Comparison of ENCODE assay signal across 10 mouse cellular contexts in genomic region chr2:120011462-120012200, GRCm38 (mm10). TPM values are rescaled to one million over a fixed set of nuclear protein-coding genes. Genes with fewer than 3 reads are reported as not detected.
DNase-seq lines count a peak whose midpoint lies in the region; ATAC-seq lines count a peak whose summit lies in the region.
"Had no signal": no experiment of that assay in that cellular context is flagged by ENCODE, and none has a peak within 500 bp of the region (broad histone marks: within the 10 kb centered on the region; RNA-seq: fewer than 3 reads in every experiment).

No protein-coding gene starts in this region.

- H3K36me3 ChIP-seq in heart, embryonic 16.5 days (ENCODE audit: control insufficient read depth, insufficient read depth), result peaks cover 4% of the 10 kb centered on the region
- H3K36me3 ChIP-seq in stomach, embryonic 16.5 days (ENCODE audit: control insufficient read depth, insufficient read depth, low read length), result no peaks in the 10 kb centered on the region

- H3K27me3 ChIP-seq in heart, embryonic 16.5 days (ENCODE audit: control insufficient read depth, insufficient read depth, low read length), result no peaks in the 10 kb centered on the region
- no peaks in the 10 kb centered on the region for H3K27me3 ChIP-seq in stomach, embryonic 16.5 days (ENCODE audit: control insufficient read depth, insufficient read depth, low read length)
- H3K27me3 ChIP-seq: midbrain, embryonic 12.5 days had no signal

- no peak overlapping the region for H3K27ac ChIP-seq in heart, embryonic 16.5 days (ENCODE audit: low read length)
- no peak overlapping the region for H3K27ac ChIP-seq in stomach, embryonic 16.5 days (ENCODE audit: low read length)
- H3K27ac ChIP-seq: midbrain, embryonic 12.5 days had no signal

- no peak overlapping the region for H3K4me2 ChIP-seq in heart, embryonic 16.5 days (ENCODE audit: low read depth, low read length)
- H3K4me2 ChIP-seq in stomach, embryonic 16.5 days (ENCODE audit: low read depth, low read length), result no peak overlapping the region
- H3K4me2 ChIP-seq: midbrain, embryonic 12.5 days had no signal

- H3K4me1 ChIP-seq in heart, embryonic 16.5 days (ENCODE audit: control insufficient read depth, insufficient read depth, low read length), result peaks cover 3% of the 10 kb centered on the region; the same call in 1 of the 2 replicates
- H3K4me1 ChIP-seq in stomach, embryonic 16.5 days (ENCODE audit: control insufficient read depth, insufficient read depth, low read length), result no peaks in the 10 kb centered on the region
- H3K4me1 ChIP-seq: midbrain, embryonic 12.5 days had no signal

- no peak overlapping the region for H3K4me3 ChIP-seq in heart, embryonic 16.5 days (ENCODE audit: low read length)
- H3K4me3 ChIP-seq in stomach, embryonic 16.5 days (replicated peaks; ENCODE audit: low read length), result no peak overlapping the region
- H3K4me3 ChIP-seq: erythroblast, embryonic 14.5 days; midbrain, embryonic 12.5 days had no signal

- DNase-seq in ovary, postnatal 36 days (ENCODE audit: low spot score), result peak; percentile 56
- no peak for DNase-seq in ovary, postnatal 10 days (ENCODE audit: low spot score)
- peak; percentile 77 for DNase-seq in adipocyte (ENCODE audit: low spot score)
- peak; percentile 79 for DNase-seq in embryo, embryonic 10.5 days (ENCODE audit: low spot score)
- DNase-seq in layer of hippocampus, adult 9-10 months (ENCODE audit: low spot score), result peak; percentile 32
- DNase-seq in lung, postnatal 36 days, result peak; percentile 84

- no peaks in the 10 kb centered on the region for H3K9me3 ChIP-seq in heart, embryonic 16.5 days (replicated peaks; ENCODE audit: control insufficient read depth, low read length)
- no peaks in the 10 kb centered on the region for H3K9me3 ChIP-seq in stomach, embryonic 16.5 days (replicated peaks; ENCODE audit: control insufficient read depth, low read length)
- H3K9me3 ChIP-seq: midbrain, embryonic 12.5 days had no signal

- WGBS in heart, embryonic 16.5 days, result 67% methylated on average over 8 of the region's 8 CpGs
- 74% methylated on average over 8 of the region's 8 CpGs for WGBS in stomach, embryonic 16.5 days

- ATAC-seq in heart, embryonic 16.5 days (replicated peaks; ENCODE audit: extremely low read depth, insufficient read depth, low FRiP score), result 0 out of 2 replicates have a peak, but pooled peaks have one; percentile 28
- peak; percentile 57; the same call in 1 of the 2 replicates for ATAC-seq in stomach, embryonic 16.5 days (ENCODE audit: insufficient read depth, low FRiP score)

- H3K9ac ChIP-seq in heart, embryonic 16.5 days (ENCODE audit: low read length), result no peak overlapping the region
- H3K9ac ChIP-seq in stomach, embryonic 16.5 days (ENCODE audit: low read length), result no peak overlapping the region
- H3K9ac ChIP-seq: midbrain, embryonic 12.5 days had no signal

RNA-seq across cellular contexts. Expression of gene Jmjd7, which starts 15.7 kb away (rescaled TPM):
- 16.7 and 17.3 TPM in 2 replicates for polyA plus RNA-seq in heart, embryonic 16.5 days (2015; fragmentation: Nextera tagmentation; extraction: Ambion mirVana)
- 13.4 and 15.4 TPM in 2 replicates for polyA plus RNA-seq in stomach, embryonic 16.5 days (2015; fragmentation: Nextera tagmentation; extraction: Ambion mirVana)

RNA-seq across cellular contexts. Expression of gene Gm28042, which starts 15.7 kb away (rescaled TPM):
- polyA plus RNA-seq in heart, embryonic 16.5 days (2015; fragmentation: Nextera tagmentation; extraction: Ambion mirVana), result 2.0 and 2.2 TPM in 2 replicates
- 2.4 and 5.1 TPM in 2 replicates for polyA plus RNA-seq in stomach, embryonic 16.5 days (2015; fragmentation: Nextera tagmentation; extraction: Ambion mirVana)

RNA-seq across cellular contexts. Expression of gene Pla2g4b, which starts 21.6 kb away (rescaled TPM):
- polyA plus RNA-seq in heart, embryonic 16.5 days (2015; fragmentation: Nextera tagmentation; extraction: Ambion mirVana), result 1.8 and 2.3 TPM in 2 replicates
- polyA plus RNA-seq in stomach, embryonic 16.5 days (2015; fragmentation: Nextera tagmentation; extraction: Ambion mirVana), result 1.8 and 2.7 TPM in 2 replicates

RNA-seq across cellular contexts. Expression of gene Mapkbp1, which starts 39.1 kb away (rescaled TPM):
- polyA plus RNA-seq in heart, embryonic 16.5 days (2015; fragmentation: Nextera tagmentation; extraction: Ambion mirVana), result 2.2 and 2.4 TPM in 2 replicates
- polyA plus RNA-seq in stomach, embryonic 16.5 days (2015; fragmentation: Nextera tagmentation; extraction: Ambion mirVana), result 2.6 and 3.4 TPM in 2 replicates
